Mouse (Mus musculus) ovary, adult 10 weeks (tissue): ENCODE results near the gene Ccnd3. TPM values are rescaled to one million over a fixed set of nuclear protein-coding genes. Genes with fewer than 3 reads are reported as not detected.

Source experiments
- polyA plus RNA-seq: library from polyadenylated mRNA; stranded (reverse); fragments of 350-450 nt; fragmentation: Illumina TruSeq; extraction: RNeasy Lipid Tissue Mini Kit (QIAGEN cat#74804); gene quantifications from one replicate; pipeline ENCODE4 v1.2.3, GENCODE M21; 2014

The Ccnd3 gene
- 3.6 TPM for polyA plus RNA-seq

DNA sequence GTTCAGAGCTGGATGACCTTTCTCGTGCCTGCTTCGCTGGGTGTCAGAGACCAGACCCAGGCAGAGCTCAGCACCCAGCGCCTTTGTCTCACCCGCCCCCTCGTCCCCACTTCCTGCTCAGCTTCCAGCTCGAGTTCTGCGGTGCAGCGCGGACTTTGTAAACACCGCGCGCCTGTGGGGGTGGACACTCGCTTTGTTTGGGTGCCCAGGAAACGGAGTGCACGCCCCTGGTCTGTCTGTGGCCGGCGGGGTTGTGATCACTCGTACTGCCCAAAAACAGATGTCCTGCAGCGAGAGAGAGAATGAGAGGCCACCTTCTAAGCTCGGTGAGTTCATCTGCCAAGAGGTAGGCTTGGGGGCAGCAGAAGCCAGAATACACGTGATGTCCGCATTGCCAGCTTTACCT is at the start of gene Ccnd3:
TSS of gene Ccnd3 (plus strand) at position 111 of the 406 bp plus-strand sequence.

DNA sequence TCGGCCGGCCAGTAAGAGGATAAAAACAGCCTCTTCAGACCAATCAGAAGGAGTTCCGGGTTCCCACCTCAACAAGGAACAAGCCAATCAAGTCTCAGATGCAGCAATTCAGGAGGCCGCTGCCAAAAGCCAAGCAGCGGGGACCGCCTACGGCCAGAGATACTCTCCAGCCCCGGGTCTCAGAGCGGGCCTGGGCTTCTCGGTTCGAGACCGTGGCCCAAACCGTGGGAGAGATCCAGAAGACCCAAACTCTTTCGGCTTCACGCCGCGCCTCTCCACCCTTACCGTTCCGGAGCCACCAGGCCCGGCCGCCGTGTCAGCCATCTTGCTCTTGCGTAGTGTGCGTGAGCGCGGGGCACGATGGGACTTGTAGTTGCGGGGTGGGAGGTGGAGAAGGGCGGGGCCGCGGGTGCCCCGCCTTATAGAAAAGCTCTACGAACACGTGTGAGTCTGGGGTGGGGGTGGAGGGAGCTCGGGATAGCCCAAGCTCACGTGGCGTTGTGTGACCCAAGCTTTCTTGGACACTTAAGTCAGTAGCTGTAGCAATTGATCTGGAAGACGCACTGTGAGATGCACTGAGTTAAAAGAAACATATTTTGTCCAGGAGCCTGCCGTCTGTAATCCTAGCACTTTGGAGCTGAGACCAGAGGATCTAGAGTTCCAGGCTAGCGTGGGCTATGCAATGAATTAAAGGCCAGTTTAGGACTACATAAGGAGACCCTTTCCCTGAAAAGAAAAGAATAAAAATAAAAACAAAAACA is 2.7 kb upstream of the Ccnd3 start, which contains the start of gene Taf8:
TSS of gene Taf8 (minus strand) at position 347 of the 761 bp plus-strand sequence.

DNA sequence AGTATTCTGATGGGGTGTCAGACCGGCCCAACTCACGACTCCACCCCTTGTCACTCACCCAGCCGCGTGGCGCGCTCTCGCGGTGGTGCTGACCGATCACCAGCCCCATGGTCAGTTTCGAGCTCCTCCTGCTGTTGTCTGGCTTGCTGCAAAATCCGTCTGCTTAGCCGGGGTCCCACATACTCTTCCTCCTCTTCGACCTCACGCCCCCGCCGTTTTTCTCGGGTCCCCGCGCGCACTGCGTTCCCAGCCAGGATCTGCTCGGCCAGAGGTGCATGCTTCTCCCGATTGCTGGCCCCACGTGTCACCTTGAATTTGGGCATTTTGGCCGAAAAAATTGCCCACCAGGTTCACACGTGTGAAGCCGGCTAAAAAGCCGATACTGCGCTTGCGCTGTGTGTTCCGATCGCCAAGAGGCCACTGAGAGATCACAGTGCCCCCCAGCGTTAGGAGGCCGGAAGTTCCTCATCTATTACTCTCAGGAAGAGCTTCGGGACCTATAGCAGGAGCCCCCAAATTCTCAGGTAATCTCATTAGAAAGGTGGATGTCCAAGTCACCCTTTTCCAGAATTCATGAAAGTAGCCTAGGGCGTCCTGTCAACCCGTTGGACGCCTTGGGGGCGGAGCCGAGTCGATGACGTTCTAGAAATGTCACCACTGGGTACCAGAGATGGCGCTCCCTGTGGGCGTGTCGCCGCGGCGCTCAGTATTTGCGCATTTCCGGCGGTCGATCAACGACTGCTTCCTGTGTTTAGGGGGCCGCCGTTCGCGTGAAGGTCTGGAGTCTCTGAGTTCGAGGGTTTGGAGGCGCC is 106.2 kb downstream of the Ccnd3 start, which contains the start of the genes Bysl, Med20 and Gm20517:
TSS of gene Bysl (minus strand) at position 644 of the 812 bp plus-strand sequence.
TSS of gene Med20 (plus strand) at position 734 of the 812 bp plus-strand sequence.
TSS of gene Gm20517 (plus strand) at position 741 of the 812 bp plus-strand sequence.

DNA sequence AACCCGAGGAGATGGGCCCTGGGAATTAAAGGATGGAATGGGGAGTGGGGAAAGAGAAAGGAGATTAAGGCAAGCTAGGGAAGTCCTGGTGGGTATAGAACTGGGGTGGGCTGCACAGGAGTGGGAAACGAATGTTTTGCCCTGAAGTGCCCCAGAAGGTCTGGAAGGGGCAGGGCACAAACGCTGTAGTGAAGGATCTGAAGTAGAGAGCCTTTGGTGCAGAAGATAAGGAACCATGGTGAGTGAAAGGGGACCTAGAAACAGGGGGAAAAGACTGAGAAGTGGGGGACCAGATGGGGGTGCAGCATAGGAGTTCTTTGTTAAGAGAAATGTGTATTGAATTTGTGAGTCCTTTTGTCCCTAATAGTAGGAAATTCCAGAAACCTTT is 125.8 kb downstream of the Ccnd3 start, which contains the start of gene Usp49:
TSS of gene Usp49 (plus strand) at position 13 of the 388 bp plus-strand sequence.

Other genes starting within 250 kb of the Ccnd3 start
- gene Mrps10, start 136.2 kb upstream of the Ccnd3 start, polyA plus RNA-seq = 45.5 TPM
- not detected for gene Guca1b, start 119.7 kb upstream of the Ccnd3 start, polyA plus RNA-seq
- gene Guca1a, start 104.5 kb upstream of the Ccnd3 start, polyA plus RNA-seq = not detected
- gene AI661453, start 68.4 kb upstream of the Ccnd3 start, polyA plus RNA-seq = not detected
- 0.94 TPM for gene 1700001C19Rik, start 67.7 kb upstream of the Ccnd3 start, polyA plus RNA-seq
- gene Taf8, start 2.8 kb upstream of the Ccnd3 start, polyA plus RNA-seq = 5.6 TPM
- 1.9 TPM for gene Bysl, start 106.4 kb downstream of the Ccnd3 start, polyA plus RNA-seq
- gene Med20, start 106.5 kb downstream of the Ccnd3 start, polyA plus RNA-seq = 11.3 TPM
- gene Gm20517, start 106.5 kb downstream of the Ccnd3 start, polyA plus RNA-seq = 0.66 TPM
- gene Usp49, start 125.6 kb downstream of the Ccnd3 start, polyA plus RNA-seq = 7.5 TPM
- gene Tomm6, start 183.3 kb downstream of the Ccnd3 start, polyA plus RNA-seq = 13.8 TPM
- gene Frs3, start 184.0 kb downstream of the Ccnd3 start, polyA plus RNA-seq = 0.54 TPM
- not detected for gene Gm21981, start 189.4 kb downstream of the Ccnd3 start, polyA plus RNA-seq
- gene Prickle4, start 189.7 kb downstream of the Ccnd3 start, polyA plus RNA-seq = not detected
- gene Pgc, start 221.8 kb downstream of the Ccnd3 start, polyA plus RNA-seq = not detected
- not detected for gene Tfeb, start 232.0 kb downstream of the Ccnd3 start, polyA plus RNA-seq